Mouse (Mus musculus) embryonic stem cell, embryonic (primary cell): ENCODE measurements at regions not wholly inside any gene's neighbourhood (a gene's known extent, or its start where the extent isn't known, plus 50 kb on each side); places are given as distances from the start of the nearest gene placed in this dataset.

ENCODE experiments used
- CTCF ChIA-PET, 4 experiments: fragments of 300-600 bp in 2 of 4; fragments of 350-600 bp in 2 of 4; sonication (Branson Sonifier 250); formaldehyde crosslinking; loops; one replicate each; lab custom pipeline; 2022; ENCODE audit warnings: inconsistent platforms in 2 of 4; lab: Charles Lee
- POLR2A ChIA-PET, 4 experiments: fragments of 300-600 bp in 2 of 4; fragments of 350-600 bp in 2 of 4; sonication (Branson Sonifier 250); formaldehyde crosslinking; loops; one replicate each; lab custom pipeline; 2022; ENCODE audit warnings: antibody characterized with exemption in 4 of 4, inconsistent platforms in 1 of 4; lab: Charles Lee

DNA sequence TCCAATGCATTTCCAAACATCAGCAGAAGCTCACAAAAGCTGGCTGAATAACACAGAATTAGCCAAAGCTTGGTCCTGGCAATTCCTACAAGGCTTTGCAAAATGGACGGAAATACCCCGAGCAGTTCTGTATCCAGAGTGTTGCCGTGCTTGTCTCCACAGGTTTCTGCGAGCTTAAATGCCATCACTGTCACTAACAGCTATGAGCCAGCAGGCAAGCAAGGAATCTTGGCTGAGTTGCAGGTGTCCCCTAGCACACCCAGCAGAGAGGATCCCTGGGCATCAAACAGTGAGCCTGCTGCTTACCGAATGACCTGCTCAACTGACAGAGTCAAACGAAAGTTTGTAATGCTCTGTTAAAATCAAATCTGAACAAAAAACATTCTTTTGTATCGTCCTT, 226.0 kb upstream of the Elac2 start:
- ChIA-PET CTCF (interaction anchor here in 1 of 4 experiments (1.1 kb wide), 1 partner anchor 215 kb away, joined by 4 read pairs; no protein-coding TSS in a partner anchor), POLR2A (no interaction called here)

DNA sequence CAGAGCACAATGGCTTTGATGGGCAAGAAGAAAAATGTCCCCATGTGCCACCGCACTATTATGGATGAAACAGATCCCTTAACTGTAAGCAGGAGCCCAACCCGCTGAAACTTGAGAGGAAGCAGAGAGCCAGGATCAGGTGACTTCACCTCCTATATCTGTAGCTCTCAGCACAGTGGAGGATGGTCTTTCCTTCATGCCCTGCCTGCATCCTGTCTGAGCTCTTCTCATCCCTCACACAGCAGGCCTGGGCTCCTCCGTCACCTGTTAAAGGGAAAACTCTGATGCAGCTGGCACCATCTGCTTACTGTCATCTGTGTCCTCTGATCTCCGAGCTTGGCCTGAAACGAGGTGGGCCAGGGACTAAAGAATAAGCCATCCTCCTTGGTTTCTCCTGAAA, 224.8 kb upstream of the Elac2 start:
- POLR2A ChIA-PET = no interaction called here
- CTCF ChIA-PET = interaction anchor here in 1 of 4 experiments (0.7 kb wide), 1 partner anchor 121 kb away, joined by 3 read pairs; no protein-coding TSS in a partner anchor

DNA sequence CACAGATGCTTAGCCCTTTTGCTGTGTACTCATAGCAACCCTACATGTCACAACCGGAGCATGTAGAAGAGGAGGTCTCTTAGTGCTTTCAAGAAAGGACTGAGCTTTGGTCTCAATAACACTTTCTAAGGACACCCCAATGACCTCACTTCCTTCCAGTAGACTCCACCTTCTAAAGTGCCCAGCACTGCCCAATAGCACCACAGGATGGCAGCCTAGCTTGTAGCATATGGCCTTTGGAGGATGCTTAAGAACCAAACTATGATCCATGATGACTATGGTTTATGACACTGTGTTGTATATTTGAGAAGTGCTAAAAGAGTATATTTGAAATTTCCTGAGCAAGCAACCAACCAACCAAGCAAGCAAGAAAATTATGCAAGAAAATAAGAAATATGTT, 223.3 kb upstream of the Elac2 start:
- POLR2A ChIA-PET = no interaction called here
- CTCF ChIA-PET = no interaction called here

DNA sequence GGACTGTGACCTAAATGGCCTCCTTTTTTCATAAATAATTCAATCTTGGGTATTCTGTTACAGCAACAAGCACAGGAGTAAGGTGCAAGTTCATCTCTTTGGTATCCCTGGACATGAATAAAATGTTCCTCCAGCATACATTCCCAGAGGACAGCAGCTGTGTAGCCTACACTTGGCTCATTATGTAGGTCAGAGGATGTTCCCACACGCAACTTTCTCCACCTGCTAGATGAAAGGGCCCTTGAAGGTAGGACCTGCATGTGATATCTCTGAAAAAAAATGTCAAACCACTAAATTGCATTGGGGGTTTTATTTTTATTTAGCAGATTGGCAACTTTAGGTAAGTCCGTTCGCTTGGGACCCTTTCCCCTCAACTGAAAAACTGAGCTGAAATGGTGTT, 218.2 kb upstream of the Elac2 start:
- ChIA-PET POLR2A (no interaction called here), CTCF (no interaction called here)

- ChIA-PET POLR2A (interaction anchor here in 1 of 4 experiments (0.6 kb wide), 1 partner anchor 359 kb away, joined by 3 read pairs; no protein-coding TSS in a partner anchor), CTCF (no interaction called here)
Observed at GRCm38 (mm10) chr11:64762755-64763154, 216.1 kb upstream of the Elac2 start.

DNA sequence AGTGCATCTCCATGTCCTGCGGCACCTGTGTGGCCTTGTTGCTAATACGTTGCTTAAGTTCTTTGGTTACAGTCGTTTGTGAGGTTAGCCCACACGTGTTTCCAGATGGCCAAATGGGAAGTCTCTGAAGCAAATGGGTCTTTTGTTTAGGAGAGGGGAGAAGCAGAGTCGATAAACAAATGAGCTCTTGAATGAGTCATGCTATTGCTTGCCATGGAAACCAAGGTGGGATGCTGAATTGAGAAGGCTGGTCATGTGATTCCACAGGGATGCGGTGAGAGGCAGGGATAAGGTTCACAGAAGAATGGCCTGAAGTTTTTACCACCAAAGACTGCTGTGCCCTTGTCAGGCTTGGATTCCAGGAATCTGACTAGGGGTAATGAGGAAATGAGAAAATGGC, 214.8 kb upstream of the Elac2 start:
- CTCF ChIA-PET = interaction anchor here in 1 of 4 experiments (0.6 kb wide), 1 partner anchor 1984 kb away, joined by 4 read pairs; no protein-coding TSS in a partner anchor
- POLR2A ChIA-PET = no interaction called here

- ChIA-PET POLR2A (no interaction called here), CTCF (no interaction called here)
Observed at GRCm38 (mm10) chr11:64776691-64777090, 202.1 kb upstream of the Elac2 start.

DNA sequence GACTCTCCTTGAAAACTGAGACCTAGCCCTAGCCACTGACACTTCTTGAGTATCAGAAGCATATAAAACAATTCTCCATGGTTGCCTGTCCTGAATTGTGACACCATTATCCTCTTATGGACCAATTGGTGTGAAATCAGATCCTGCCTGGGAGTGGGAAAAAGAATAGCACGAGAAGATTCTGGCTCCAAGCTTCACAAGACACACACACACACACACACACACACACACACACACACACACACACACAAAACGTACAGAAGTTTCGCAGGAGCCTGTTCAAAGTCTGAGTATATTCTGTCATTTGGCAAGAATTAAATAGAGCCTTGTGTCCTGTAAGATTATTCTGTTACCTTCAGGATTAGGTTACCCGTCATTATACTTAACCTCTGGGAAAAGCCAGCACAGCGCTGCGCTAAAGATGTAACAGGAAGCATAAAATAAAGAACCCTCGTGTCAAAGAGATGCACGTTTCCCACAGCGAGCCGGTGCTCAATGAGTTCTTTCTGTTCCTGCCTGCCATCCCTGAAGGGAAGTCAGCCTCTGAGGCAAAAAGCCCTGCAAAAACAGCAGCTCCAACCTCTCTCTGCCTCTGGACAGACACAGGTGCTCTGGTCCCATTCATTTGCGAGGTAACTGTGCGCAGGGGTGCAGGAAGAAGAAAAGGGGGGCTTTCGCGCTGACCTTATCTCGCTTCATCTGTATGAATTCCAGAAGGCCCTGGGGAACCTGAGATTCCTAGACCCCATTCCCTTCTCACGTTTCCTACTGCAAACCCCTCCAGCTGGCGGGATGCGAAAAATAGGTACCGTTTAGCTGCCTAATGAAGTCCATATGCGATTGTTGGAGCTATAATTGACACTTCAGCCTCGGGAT, 178.4 kb upstream of the Elac2 start:
- CTCF ChIA-PET = no interaction called here
- POLR2A ChIA-PET = no interaction called here

DNA sequence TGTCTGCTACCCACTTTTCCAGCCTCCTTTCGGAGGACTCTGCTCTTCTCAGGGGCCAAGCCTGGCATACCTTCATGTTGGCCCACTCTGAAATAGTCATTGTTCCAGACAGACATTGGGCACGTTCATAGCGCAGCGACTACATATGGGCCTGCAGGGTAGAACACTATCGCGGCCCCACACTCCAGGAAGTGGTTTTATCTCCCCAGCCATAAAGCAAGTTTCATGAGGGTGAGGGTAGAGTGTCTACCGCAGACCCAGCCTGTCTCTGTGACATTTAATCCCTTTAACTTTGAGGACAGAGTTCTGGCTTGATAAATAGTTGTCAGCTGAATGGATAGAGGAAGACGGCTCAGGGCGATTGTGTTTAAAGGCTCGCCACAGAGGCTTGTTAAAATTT, 177.5 kb upstream of the Elac2 start:
- CTCF ChIA-PET = no interaction called here
- POLR2A ChIA-PET = no interaction called here

DNA sequence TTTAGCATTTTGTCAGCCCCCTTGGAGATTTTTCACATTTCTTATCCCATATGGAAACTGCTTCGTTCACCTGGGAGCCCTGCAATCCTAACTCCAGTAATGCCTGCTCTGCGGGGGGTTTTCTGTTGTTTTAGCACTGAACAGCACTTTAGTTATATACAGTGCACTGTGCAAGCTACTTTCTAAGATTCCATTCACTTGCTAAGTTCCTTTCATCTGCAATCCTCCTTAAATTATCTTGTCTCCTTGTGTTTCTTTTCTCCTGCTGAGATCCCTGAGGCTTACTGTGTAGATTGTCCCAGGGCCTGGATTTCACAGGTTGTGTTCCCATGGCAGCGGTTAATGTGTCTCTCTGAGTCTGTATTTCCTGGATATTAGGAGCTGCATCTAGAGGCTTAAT, 173.3 kb upstream of the Elac2 start:
- ChIA-PET CTCF (interaction anchor here in 1 of 4 experiments (0.6 kb wide), 1 partner anchor 895 kb away, joined by 3 read pairs; no protein-coding TSS in a partner anchor), POLR2A (interaction anchor here in 3 of 4 experiments (0.6 to 0.7 kb wide), 3 partner anchors 548 to 1393 kb away, joined by 3 to 6 read pairs (median 4); no protein-coding TSS in a partner anchor)

DNA sequence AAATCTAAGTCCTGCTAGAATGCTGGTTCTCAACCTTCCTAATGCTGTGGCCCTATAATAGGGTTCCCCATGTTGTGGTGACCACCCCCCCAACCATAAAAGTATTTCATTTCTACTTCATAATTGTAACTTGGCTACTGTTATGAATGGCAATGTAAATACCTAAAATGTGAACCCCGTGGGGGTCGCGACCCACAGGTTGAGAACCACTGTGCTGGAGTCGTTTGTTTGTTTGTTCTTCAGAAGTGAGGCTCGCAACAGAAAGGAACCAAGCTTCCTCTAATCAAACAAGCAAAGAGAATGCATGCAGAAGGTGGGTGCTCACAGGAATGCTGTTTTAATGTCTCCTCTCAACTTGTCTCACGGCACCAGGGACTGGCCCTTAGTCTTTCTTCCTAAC, 166.4 kb upstream of the Elac2 start:
- CTCF ChIA-PET = no interaction called here
- POLR2A ChIA-PET = no interaction called here

GRCm38 (mm10) chr11:64829429-64829828, 149.4 kb upstream of the Elac2 start:
- ChIA-PET CTCF (no interaction called here), POLR2A (no interaction called here)

- CTCF ChIA-PET = interaction anchor here in 1 of 4 experiments (1.1 kb wide), 1 partner anchor 136 kb away, joined by 3 read pairs; no protein-coding TSS in a partner anchor
- POLR2A ChIA-PET = interaction anchor here in 1 of 4 experiments (1.4 kb wide), 1 partner anchor 10 kb away, joined by 3 read pairs; no protein-coding TSS in a partner anchor
Observed at GRCm38 (mm10) chr11:64832453-64832852, 146.4 kb upstream of the Elac2 start.

GRCm38 (mm10) chr11:64833786-64834185, 145.1 kb upstream of the Elac2 start:
- POLR2A ChIA-PET = no interaction called here
- CTCF ChIA-PET = no interaction called here

DNA sequence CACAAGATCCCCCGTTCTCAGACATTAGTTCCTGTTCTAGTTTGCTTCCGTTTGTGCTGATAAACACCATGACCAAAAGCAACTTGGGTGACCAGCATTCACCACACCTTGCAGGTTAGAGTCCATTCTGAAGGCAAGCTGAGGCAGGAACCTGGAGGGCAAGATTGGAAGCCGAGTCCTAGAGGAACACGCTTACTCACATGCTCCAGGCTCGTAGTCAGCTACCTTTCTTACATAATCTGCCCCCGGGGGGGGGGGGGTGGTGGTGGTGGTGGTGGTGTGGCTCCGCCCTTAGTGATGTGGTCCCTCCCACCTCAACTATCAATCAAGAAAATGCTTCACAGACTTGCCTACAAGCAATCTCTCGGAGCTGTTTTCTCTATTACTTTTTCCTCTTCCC, 142.1 kb upstream of the Elac2 start:
- ChIA-PET CTCF (no interaction called here), POLR2A (no interaction called here)

- POLR2A ChIA-PET = interaction anchor here in 1 of 4 experiments (0.7 kb wide), 1 partner anchor 105 kb away, joined by 6 read pairs; no protein-coding TSS in a partner anchor
Observed at GRCm38 (mm10) chr11:64841092-64841491, 137.7 kb upstream of the Elac2 start.

DNA sequence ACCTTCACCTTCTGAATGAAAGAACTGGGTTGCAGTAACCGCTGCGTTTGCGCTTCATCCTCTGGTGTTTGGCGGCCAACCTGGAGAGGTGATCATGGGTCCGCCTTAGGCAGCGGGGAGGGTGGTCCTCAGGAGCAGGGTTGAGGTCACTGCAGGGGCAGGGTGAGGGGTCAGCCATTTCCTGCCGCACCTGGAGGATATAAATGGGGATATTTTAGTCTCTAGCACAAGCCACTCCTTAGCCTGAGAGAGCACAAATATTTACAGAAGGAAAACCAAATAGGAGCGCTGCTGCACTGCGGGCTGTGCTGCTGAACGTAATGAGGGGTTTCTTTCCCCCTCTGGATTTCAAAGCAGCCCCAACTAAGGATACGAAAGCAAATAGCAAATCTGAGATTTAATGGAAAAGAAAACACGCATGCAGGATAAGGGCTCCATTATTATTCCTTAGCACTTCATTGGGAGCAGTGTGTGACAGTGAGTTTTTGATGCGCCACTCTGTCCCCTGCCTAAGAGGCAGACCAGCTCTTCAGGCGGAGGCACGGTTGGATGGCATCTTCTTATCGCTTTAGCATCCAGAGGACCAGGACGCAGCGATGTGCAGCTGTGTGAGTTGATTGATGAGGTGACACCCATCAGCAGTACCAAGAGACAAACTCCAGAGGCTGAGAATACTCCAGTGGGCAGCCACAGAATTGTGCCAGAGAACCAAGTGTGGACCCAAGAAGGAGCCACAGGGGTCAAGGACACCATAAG, 135.9 kb upstream of the Elac2 start:
- CTCF ChIA-PET = no interaction called here
- POLR2A ChIA-PET = interaction anchor here in 1 of 4 experiments (1.3 kb wide), 1 partner anchor 11 kb away, joined by 3 read pairs; no protein-coding TSS in a partner anchor

More at GRCm38 (mm10) chr11:64841092-64841491, 137.7 kb upstream of the Elac2 start:
- CTCF ChIA-PET = no interaction called here

GRCm38 (mm10) chr11:64846577-64847147, 132.2 kb upstream of the Elac2 start:
- POLR2A ChIA-PET = interaction anchor here in 1 of 4 experiments (0.8 kb wide), 1 partner anchor 353 kb away, joined by 3 read pairs; no protein-coding TSS in a partner anchor
- CTCF ChIA-PET = no interaction called here

GRCm38 (mm10) chr11:64859636-64860035, 119.2 kb upstream of the Elac2 start:
- ChIA-PET POLR2A (no interaction called here), CTCF (interaction anchor here in 1 of 4 experiments (0.6 kb wide), 1 partner anchor 584 kb away, joined by 4 read pairs; no protein-coding TSS in a partner anchor)
